Mouse (Mus musculus): Measurements from ENCODE around the gene Mdk.
A peak's percentile ranks its signal among the peaks of the same experiment; 100 is the strongest.

Mdk gene

DNA sequence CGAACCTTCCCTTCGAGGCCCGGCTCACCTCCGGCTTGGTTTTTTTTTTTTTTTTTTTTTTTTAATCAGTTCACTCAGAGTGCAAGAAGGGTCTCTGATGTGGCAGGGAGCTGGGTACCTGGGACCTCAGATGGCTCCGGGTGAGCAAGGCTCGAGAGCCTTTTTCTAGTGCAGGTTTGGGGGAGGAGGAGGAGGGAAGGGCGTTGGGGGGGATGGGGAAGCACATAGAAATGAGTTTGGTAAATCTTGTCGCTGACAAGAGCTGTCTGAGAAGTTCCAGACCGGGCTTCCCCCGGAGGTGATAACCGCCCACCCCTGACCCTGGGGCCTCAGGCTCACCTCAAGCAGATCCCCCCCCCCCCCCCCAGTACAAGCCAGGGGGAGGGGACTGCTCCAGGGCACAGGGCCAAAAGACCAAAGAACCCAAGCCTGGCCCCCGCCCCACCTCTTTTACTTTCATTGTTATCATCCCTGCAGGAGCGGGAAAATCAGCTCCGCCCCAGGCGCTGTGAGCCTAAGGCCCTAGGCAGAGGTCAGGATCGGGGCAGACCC, at the start of gene Mdk:
Gene Mdk (minus strand): TSS at position 138 of the 552 bp plus-strand sequence.
- no peak for DNase-seq

DNA sequence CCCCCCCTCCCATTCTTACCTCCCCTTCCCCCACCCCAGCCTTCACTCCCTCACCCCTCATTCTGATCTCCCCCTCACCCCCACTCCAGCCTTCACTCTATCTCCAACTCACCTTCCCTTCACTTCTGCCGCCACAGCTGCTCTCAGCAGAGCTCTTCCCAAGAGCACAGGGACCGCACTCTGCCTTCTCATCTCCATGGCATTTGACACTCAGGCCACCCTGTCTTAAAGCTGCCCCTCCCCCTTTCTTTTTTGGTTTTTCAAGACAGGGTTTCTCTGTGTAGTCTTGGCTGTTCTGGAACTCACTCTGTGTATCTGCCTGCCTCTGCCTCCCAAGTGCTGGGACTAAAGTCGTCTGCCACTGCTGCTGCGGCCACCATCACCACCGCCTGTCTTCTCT, 48.7 kb upstream of the Mdk start:
- DNase-seq = no peak

- no peak for DNase-seq
Measured at GRCm38 (mm10) chr2:91980245-91980644, 48.1 kb upstream of the Mdk start.

DNA sequence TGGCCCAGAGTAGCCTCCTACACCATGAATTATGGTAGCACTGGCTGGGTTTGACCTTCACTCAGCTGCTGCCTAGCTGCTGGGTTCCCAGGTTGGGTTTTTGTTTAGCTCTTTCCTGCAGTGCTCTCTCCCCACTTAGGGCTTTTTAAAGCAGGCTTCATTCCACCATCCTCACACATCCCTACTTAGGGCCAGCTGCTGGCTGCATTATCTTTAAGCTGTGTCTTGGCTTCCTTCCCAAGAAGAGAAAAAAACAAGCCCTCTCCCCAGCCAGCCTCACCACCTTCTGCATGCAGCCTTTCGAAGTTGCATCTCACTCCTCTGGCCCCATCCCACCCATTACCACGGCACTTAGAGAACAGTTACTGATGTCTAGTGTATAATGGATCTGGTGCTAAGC, 46.5 kb upstream of the Mdk start:
- no peak for DNase-seq

- no peak for DNase-seq
Measured at GRCm38 (mm10) chr2:91977960-91978359, 45.9 kb upstream of the Mdk start.

DNA sequence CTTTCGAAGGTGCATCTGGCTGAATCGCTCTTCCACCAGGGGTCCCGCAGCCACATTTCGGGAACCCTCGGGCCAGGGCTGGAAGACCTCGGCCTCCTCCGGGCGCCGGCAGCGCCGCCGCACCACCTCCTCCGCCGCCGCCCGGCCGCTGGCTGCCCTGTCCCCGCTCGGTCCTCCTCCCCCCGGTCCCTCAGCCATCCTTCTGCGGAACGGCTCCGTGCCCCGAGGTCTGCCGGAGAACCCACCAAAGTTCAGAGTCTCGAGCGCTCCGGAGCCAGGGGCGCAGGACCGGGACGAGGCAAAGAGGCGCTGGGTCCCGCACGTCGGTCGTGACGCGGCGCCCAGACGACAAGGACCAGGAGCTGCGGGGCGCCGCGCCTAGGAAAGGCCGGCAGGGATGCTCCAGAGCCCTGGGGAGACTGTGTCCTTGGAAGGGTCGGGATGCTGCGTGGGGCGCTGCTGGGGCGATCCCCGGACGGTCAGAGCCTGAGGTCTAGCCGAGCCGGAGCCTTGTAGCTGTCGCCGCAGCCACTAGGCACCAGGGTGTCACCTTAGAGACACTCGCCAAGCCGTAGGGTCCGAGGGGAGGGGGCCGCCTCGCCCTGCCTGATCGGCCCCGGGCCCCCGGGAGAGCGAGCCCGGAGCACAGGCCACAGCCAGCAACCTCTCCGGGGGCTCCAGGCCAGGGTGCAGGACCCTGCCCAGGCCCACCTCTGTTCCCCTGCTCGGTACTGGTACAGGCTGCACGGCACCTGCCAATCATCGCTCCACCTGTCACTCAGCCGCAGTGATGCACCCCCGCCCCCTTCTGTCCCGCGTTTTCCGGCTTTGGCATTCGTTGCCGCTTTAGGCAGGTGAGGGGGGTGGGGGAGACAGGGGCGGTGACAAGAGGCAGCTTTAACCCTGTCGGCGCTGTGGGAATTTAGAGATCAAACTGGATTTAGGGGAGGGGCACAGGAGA, 43.8 kb upstream of the Mdk start, which contains the start of gene Dgkz:
Gene Dgkz (minus strand): TSS at position 284 of the 961 bp plus-strand sequence.
- DNase-seq = no peak

- no peak for DNase-seq
Measured at GRCm38 (mm10) chr2:91973416-91974135, 41.5 kb upstream of the Mdk start.

- DNase-seq = no peak
Measured at GRCm38 (mm10) chr2:91972121-91972566, 40.0 kb upstream of the Mdk start.

GRCm38 (mm10) chr2:91971231-91972097, 39.4 kb upstream of the Mdk start:
- DNase-seq = peak; percentile 25

DNA sequence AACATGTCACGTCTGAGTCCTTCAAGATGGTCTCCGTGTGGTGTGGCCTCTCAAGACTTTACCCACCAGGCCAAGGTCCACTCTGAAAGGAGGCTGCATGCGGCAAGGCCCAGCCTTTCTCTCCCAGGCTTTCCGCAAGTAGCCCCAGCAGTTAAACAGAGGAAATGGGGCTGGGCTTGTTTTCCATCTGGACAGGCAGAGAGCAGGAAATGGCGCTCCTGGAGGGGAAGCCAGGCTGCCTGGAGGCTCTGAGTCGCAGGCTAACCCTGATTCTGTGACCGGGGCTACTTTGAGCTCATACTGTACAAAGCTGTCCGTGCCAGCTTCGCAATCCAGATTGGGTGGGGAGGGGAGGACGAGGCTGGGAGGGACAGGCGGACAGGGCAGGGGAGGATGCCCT, 35.9 kb upstream of the Mdk start:
- peak; percentile 49 for DNase-seq

GRCm38 (mm10) chr2:91966367-91966766, 34.3 kb upstream of the Mdk start:
- DNase-seq = no peak

DNA sequence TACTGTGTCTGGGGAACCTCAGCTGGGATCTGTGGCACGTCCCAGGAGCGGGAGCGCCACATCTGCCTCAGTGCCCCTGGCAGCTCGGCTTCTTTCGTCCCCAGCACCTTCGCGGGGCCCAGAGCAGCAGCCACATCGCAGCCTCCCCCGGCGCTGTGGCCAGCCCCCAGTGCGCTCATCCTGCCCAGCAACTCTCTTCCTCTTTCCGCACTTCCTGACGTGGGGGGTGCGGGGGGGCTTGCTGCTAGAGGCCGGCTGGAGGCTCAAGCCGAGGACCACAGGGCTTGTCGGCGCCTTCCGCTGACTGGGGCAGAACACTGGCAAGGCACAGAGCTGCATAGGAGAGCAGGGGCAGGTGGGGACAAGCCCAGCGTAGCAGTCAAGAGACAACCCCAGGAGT, 33.3 kb upstream of the Mdk start:
- peak; percentile 74 for DNase-seq

GRCm38 (mm10) chr2:91964610-91965204, 32.6 kb upstream of the Mdk start:
- DNase-seq = no peak

DNA sequence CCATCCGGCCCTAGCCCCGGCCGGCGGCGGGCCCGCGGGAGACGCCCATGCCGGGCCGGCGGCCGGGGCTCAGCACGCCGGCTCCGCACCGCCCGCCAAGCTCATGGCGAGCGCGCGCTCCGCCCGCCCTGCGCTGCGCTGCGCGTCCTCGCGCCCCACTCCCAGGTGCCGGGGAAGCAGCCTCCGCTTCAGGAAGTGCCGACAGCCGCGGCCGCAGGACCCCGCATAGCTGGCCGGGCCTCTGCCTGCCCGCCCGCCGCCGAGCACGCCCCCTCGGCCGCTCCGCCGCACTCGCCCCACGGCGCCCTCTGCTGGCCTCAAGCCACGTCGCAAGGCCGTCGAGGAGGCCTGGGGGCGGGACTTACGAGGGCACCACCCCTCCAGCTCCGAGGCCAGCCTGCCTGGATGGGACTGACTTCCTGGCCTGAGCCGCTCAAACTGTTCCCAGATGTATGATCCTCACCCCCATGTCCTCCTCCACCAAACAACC, 31.4 kb upstream of the Mdk start:
- peak; percentile 98 for DNase-seq

DNA sequence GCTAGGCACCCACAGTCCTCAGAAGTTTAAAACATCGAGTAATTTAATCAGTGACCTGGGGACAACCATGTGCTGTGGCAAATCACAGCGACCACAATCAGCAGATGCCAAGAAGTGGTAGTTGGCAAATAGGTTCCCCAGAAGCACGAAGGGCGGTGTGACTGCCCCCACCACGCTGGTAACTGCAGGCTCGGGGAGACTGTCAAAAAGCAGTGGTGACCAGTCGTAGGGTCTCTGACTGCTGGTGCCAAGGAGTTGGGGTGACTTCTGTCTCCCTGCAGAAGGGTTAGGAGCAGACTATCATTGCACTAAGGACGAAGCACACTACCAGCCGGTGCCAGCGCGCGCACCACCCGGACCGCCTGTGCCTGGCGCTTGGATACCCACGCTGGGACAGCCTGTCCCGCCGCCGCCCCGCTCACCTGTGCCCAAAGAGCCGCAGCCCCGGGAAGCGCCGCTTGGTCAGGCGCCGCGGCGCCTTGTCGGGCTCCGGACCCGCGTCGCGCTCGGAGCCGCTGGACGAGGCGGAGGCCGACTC, 30.8 kb upstream of the Mdk start:
- peak; percentile 56 for DNase-seq

- DNase-seq = peak; percentile 55
Measured at GRCm38 (mm10) chr2:91961901-91962761, 30.0 kb upstream of the Mdk start.

- DNase-seq = no peak
Measured at GRCm38 (mm10) chr2:91960459-91960858, 28.4 kb upstream of the Mdk start.

DNA sequence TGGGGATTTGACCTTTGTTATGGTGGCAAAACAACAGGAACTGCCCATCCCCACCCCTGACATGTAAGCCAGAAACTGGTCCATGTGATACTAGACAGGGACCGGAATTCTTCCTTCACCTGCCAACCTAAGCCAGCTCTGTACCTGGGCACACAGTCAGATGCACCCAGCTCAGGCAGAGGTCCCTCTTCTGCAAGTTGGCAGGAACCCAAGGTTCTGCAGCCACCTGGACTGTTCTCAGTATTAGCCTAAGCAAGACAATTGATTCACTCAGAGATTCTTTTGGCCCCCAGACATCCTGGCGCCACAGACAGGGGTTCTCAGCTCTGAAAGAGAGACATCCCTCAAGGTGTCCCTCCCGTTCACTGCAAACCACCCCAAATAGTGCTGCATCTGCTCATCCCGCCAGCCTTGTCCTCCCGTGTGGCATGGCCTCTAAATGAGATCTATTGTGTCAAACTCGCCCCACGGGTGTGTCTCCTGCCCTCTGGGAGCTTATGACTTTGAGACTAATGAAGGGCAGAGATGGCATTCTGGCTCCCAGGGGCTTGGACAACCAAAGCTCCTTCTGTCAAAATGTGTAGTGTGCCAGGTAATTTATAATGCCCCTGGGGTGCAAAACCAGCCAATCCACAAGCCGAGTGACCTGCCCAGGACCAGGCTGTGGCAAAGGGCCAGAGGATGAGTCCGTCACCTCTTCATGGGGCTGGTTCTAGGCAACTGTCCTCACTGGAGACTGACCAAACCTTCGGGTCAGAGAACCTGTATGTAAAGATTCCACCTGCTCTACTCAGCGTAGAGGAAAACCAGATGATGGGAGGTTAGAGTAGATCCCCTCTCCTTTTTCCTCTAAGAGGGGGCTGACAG, 27.7 kb upstream of the Mdk start:
- peak; percentile 41 for DNase-seq

DNA sequence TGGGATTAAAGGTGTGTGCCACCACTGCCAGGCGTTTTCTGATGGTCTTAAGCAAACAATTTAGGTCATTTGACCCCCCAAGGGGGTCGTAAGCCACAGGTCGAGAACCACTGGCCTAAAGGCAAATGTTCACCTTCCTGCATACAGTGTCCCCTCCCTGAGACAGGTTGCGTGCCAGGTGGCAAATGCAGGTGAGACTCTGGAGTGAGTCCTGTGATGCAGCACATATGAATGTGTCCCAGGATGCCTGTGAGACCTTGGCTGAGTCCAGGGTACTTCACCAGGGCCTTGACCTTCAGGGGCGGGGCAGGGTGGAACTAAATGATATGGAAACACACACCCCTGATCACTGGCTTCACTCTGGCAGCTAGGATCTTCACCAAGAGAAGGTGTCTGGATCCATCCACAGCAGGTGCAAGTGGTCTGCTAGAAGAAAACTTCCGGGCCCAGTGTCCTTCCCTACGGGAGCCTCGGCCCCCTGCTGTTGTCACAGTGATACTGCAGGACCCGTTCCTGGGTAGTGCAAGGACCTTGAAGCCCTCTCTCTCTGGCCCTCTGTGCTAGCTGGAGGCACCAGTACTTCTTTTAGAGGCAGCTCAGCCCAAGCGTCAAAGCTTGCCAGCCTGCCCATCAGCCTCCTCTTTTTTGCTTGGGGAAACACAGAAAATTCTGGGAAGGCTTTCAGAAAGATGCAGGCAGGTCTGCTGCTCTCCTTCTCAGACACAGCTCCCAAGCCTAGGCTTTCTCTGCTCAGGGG, 26.8 kb upstream of the Mdk start:
- peak; percentile 64 for DNase-seq
